Mouse (Mus musculus): ENCODE measurements around the gene Fam102a.

DNA sequence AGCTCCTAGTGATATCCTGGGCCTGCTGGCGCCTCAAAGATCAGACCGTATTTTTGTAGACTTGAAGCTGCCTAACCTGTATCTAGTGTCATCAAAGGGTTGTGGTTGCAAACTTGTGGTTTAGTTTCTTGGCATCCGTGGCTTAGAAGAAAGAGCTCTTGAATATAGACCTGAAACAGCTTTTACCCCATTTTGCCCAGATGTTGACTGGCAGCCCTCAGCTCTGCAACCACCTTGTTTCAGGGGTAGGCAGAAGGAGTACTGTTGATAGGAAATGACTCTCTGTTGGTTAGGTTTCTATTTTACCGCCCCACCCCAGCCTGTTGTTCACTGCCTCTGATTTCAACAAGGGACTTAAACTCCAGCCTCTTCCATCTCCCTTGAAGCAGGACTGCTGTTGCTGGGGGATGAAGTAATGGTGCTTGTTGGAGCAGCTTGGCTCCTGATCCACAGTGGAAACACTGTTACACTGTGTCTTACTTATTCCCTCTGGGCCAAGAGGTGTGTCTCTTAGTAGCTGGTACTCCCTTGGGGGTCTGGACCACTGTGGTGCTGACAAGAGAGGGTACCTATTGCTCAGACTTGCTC, 6.9 kb downstream of the Fam102a start:
- TF ChIP-seq CHD2 (IDR thresholded peaks at IDR 0.05; ENCODE audit: low read depth, low read length): no peak
- TF ChIP-seq HCFC1 (IDR thresholded peaks at IDR 0.05; ENCODE audit: borderline replicate concordance, insufficient read depth, low read length): no peak
- no peak for TF ChIP-seq ZC3H11A (IDR thresholded peaks at IDR 0.05; ENCODE audit: borderline replicate concordance, low read depth, low read length)
